Mouse (Mus musculus) small intestine, adult 2 months (tissue): ENCODE data around the gene Pik3r5.

Source experiments
- CTCF ChIP-seq: fragments of 200-500 bp; IDR thresholded peaks from 2 replicates; pipeline ENCODE4 v1.5.1; 2012; ENCODE audit warnings: low read depth, mild to moderate bottlenecking, control low read depth, inconsistent platforms, low read length, moderate library complexity, mixed read lengths; ENCODE audit not compliant: insufficient replicate concordance, insufficient read length; ENCODE audit errors: extremely low read depth
- POLR2A ChIP-seq: fragments of 200-500 bp; IDR thresholded peaks from 2 replicates; pipeline ENCODE4 v1.6.1; 2012; ENCODE audit warnings: low read depth, mild to moderate bottlenecking, control low read depth, inconsistent platforms, low read length, moderate library complexity

DNA sequence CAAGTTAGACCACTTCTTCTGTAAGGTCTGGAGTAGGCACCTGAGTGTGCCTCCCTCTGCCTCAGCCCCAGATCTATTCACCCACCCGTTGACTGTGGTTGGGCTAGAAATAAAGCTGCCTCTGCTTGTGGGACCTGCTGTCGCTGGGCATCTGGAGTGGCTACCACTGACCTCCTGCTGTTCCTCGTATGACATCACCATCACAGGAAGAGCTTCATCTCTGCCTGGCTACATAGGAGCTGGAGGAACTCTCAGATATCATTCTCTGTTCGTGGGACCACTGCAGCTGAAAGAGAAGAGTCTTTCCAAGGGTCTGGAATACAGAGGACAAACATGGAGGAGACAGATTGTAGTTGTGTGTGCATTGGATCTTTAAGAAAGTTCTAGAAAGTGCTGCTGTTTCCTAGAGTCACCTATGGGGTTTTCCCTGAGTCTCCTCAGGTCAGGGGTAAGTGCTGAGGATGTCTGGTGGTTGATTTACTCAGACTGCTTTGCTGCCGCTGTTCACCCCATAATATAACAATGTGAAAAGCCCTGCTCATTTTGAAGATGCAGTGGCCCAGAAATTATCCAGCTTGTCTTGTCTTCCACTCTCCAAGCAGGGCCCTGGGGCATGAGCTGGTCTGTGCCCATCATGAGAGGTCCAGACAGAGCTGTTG lies 20.0 kb downstream of the Pik3r5 start:
- TF ChIP-seq POLR2A (no peak), CTCF (no peak)
